Mouse (Mus musculus): ENCODE measurements around the gene Cts6.
"Not testable (repeated sequence)": the region's sequence is repeated elsewhere in the genome, so short reads cannot be mapped to it uniquely, and the experiment has no call there.

Cts6 gene

DNA sequence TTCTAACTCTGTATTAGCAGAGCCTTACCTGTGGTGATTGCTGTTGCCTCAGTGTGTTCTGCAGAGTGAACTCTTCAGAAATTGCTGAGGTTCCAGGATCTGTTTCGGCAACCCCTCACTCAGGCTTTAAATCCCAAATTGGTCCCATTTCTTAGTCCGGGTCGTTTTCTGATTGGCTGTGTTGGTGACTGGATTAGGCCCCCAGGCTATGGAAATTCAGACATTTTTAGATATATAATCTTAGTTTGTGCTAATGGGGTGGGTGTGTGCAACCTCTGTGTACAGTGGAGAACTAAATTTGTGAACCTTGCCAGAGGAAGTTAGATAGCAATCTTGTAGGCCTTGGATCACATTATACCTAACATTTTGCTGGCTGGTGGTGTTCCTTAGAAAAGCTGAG is at the start of gene Cts6:
Cts6 (minus strand) TSS at position 101 of the 400 bp plus-strand sequence.
- in situ Hi-C loops (cut with MboI, MseI), result no loop called here

DNA sequence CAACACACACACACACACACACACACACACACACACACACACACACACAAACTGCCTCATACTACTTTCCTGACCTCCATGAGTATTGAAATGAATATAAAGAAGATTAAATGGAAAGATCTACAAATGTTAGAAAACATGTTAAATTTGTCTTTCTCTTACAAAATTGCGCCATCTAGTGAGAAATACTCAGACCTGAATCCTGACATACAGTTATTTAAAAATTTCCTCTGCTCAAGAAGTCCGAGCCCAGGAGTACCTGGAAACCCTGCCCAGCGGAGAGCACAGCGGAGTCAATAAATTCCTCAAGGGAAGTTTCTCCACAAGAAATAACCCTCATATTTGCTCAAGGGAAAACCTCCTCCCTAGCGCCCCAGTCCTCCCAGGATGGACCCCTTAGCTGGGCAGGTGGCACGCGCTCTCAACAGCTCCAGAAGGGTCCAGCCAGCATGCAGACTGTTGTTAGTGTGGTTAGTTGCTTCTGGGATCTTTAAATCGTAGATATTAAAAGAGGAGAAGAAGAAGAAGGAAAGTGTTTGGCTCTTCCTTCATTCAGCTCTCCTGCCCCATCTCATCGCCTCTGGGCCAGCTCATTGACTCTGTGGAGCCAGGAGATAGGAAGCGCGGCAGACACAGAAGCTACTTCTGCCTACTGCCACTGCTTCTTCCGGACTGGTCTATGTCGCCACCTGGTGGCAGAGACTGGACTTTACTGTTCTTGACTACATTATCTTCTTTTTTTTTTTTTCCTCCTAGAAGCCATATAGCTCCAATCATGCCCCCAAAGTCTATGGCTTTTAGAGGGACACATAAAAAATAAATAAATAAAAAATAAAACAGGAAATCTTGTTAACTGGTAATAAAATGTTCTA is 38.1 kb upstream of the Cts6 start:
- in situ Hi-C loops (cut with MboI, MseI), result loop anchor here (5.0 kb wide), 2 partner anchors 244 to 484 kb away; no protein-coding TSS in a partner anchor

DNA sequence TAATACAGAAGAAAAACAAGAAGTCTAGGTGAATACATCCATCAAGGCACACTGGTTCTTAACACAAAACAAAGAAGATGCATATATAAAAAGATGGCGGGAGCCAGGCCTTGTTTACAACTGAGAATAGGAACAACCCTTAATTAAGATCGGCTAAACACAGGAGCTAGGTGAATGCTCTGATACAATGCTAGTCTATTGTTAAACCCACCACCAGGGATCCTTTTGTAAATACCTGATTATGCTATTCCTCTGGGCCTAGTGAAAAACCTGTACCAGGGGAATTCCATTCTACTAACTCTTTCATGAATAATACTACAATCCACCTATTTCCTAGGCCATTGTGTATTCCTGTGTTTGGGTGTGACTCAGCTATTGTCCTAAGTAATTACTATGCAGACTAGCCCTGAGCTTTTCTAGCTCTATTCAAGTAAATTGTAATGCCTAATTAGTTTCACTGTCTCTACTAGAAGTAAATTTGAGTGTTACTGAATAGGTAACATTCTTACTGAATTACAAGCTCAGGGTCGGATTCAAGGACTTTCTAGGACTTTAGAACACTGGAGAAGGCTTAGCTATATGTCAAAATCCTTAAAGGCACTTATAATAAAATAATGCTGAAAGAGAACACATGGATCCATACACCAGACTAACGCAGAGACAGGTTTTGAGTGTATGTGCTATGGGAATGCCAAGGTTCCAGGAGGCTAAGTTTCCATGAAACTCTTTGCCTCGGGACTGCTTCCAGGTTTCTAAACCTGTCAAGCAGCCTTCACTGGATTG is 17.9 kb downstream of the Cts6 start:
- in situ Hi-C loops (cut with MboI, MseI), result not testable (repeated sequence)

DNA sequence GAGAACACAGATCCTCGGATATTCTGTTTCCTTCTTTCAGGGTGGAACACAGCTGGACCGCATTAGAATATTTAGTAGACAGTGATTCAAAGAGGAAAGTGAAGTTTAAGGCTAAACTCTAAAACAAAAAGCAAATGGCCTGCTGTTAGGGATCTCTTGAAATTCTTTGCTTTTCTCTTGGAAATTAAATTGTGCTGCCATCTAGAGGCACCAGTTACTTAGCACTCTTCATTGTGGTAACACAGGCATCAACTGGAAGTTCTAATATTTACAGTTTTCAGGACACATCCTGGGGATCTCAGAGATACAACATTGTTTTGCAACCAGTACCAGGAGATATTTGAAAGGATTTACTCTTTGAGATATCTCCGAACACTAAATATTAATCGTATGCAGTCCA is 38.6 kb downstream of the Cts6 start:
- in situ Hi-C loops (cut with MboI, MseI), result loop anchor here (10.0 kb wide), 1 partner anchor 950 kb away; no protein-coding TSS in a partner anchor

DNA sequence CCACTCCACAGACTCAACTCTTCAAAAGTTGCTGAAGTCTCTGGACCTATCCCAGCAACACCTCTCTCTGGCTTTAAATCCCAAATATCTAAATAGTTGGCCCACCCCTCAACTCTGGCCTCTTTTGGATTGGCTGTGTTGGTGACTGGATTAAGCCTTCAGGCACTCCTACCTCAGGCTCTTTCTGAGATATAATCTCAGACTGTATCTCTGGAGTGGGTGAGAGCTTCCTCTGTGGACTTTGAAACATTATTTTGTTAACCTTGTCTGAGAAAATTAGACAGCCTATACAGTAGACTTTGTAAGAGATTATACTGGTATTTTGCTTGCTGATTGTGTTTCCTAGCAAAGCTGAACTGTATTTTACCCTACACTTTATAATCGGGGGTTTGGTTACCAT is 39.1 kb downstream of the Cts6 start, which contains the start of gene Ctsr:
Ctsr (minus strand) TSS at position 101 of the 400 bp plus-strand sequence.
- in situ Hi-C loops (cut with MboI, MseI), result loop anchor here (10.0 kb wide), 1 partner anchor 949 kb away; no protein-coding TSS in a partner anchor
